ENCODE assay signal across 19 mouse cellular contexts in genomic region chr2:160953131-160953873, GRCm38 (mm10). TPM values are rescaled to one million over a fixed set of nuclear protein-coding genes. Genes with fewer than 3 reads are reported as not detected.
A peak's percentile ranks its signal among the peaks of the same experiment; 100 is the strongest.
DNase-seq lines count a peak whose midpoint lies in the region; ATAC-seq and TF ChIP-seq lines count a peak whose summit lies in the region.
"Had no signal": no experiment of that assay in that cellular context is flagged by ENCODE, and none has a peak within 500 bp of the region (broad histone marks: within the 10 kb centered on the region; RNA-seq: fewer than 3 reads in every experiment).

No protein-coding gene starts in this region.

- DNase-seq in forebrain, embryonic 10.5 days (ENCODE audit: extremely low spot score, low spot score) = no peak
- no peak for DNase-seq in layer of hippocampus, adult 2 months (ENCODE audit: low spot score in 2 of 2)
- DNase-seq in layer of hippocampus, postnatal 36 days = no peak
- DNase-seq in NIH3T3 (ENCODE audit: low read depth) = peak; percentile 19
- no peak for DNase-seq in gastrocnemius, adult 18-20 months (ENCODE audit: low spot score)
- no peak for DNase-seq in kidney, postnatal 10 days
- DNase-seq: adrenal gland, postnatal 25 days; cerebellum, adult 11 months; gastrocnemius, postnatal 25 days; heart, postnatal 36 days; kidney, adult 11 months; lung, adult 2 months; right cerebral cortex, postnatal 14 days; thymus, postnatal 14 days had no signal

- H3K27me3 ChIP-seq in forebrain, embryonic 13.5 days = no peaks in the 10 kb centered on the region
- H3K27me3 ChIP-seq in forebrain, embryonic 10.5 days (ENCODE audit: poor library complexity, severe bottlenecking) = no peaks in the 10 kb centered on the region
- no peaks in the 10 kb centered on the region for H3K27me3 ChIP-seq in limb, embryonic 15.5 days
- H3K27me3 ChIP-seq: neural tube, embryonic 12.5 days had no signal

- TF ChIP-seq CTCF in layer of hippocampus, adult 2 months (conservative IDR thresholded peaks at IDR 0.05) = no peak

- H3K36me3 ChIP-seq in forebrain, embryonic 13.5 days (ENCODE audit: poor library complexity, severe bottlenecking) = peaks cover 89% of the 10 kb centered on the region
- H3K36me3 ChIP-seq in forebrain, embryonic 10.5 days (replicated peaks) = peaks cover 97% of the 10 kb centered on the region
- peaks cover 81% of the 10 kb centered on the region for H3K36me3 ChIP-seq in limb, embryonic 15.5 days

- no peak overlapping the region for H3K9ac ChIP-seq in forebrain, embryonic 13.5 days
- H3K9ac ChIP-seq in limb, embryonic 15.5 days = no peak overlapping the region
- H3K9ac ChIP-seq: neural tube, embryonic 12.5 days had no signal

- peak; percentile 62 for ATAC-seq in forebrain, embryonic 13.5 days
- ATAC-seq in limb, embryonic 15.5 days (ENCODE audit: insufficient number of reproducible peaks, low FRiP score, low TSS enrichment, low read depth) = no peak

- H3K4me2 ChIP-seq in forebrain, embryonic 13.5 days = no peak overlapping the region
- no peak overlapping the region for H3K4me2 ChIP-seq in limb, embryonic 15.5 days
- H3K4me2 ChIP-seq: neural tube, embryonic 12.5 days had no signal

- 72% methylated on average over 7 of the region's 7 CpGs for WGBS in forebrain, embryonic 13.5 days
- 91% methylated on average over 7 of the region's 7 CpGs for WGBS in forebrain, embryonic 10.5 days
- 63% methylated on average over 7 of the region's 7 CpGs for WGBS in limb, embryonic 15.5 days

- 0 out of 2 replicates have a peak overlapping the region, but pooled peaks have one; percentile 19 for H3K27ac ChIP-seq in forebrain, embryonic 13.5 days
- no peak overlapping the region for H3K27ac ChIP-seq in forebrain, embryonic 10.5 days
- H3K27ac ChIP-seq in layer of hippocampus, adult 2 months = peak overlapping the region; percentile 1; the same call in 1 of the 2 replicates
- H3K27ac ChIP-seq in limb, embryonic 15.5 days = peak overlapping the region; percentile 28; the same call in 1 of the 2 replicates
- H3K27ac ChIP-seq: neural tube, embryonic 12.5 days had no signal

- H3K4me3 ChIP-seq in forebrain, embryonic 13.5 days = no peak overlapping the region
- no peak overlapping the region for H3K4me3 ChIP-seq in forebrain, embryonic 10.5 days
- no peak overlapping the region for H3K4me3 ChIP-seq in layer of hippocampus, adult 2 months
- H3K4me3 ChIP-seq in limb, embryonic 15.5 days = no peak overlapping the region
- H3K4me3 ChIP-seq: neural tube, embryonic 12.5 days had no signal

- peaks cover 10% of the 10 kb centered on the region for H3K4me1 ChIP-seq in forebrain, embryonic 13.5 days
- no peaks in the 10 kb centered on the region for H3K4me1 ChIP-seq in forebrain, embryonic 10.5 days
- H3K4me1 ChIP-seq in limb, embryonic 15.5 days = peaks cover 26% of the 10 kb centered on the region
- H3K4me1 ChIP-seq: neural tube, embryonic 12.5 days had no signal

- no peaks in the 10 kb centered on the region for H3K9me3 ChIP-seq in forebrain, embryonic 13.5 days (replicated peaks)
- H3K9me3 ChIP-seq in forebrain, embryonic 10.5 days = no peaks in the 10 kb centered on the region
- no peaks in the 10 kb centered on the region for H3K9me3 ChIP-seq in limb, embryonic 15.5 days
- H3K9me3 ChIP-seq: neural tube, embryonic 12.5 days had no signal

RNA-seq across cellular contexts. Expression of gene Emilin3, which starts 41.2 kb away (rescaled TPM):
- 0.72 and 0.84 TPM in 2 replicates for polyA plus RNA-seq in forebrain, embryonic 13.5 days (2015; fragmentation: Nextera tagmentation; extraction: Ambion mirVana)
- 2.0 and 2.2 TPM in 2 replicates for polyA plus RNA-seq in forebrain, embryonic 10.5 days (2016; fragmentation: Nextera tagmentation; extraction: Ambion mirVana)
- under 1 TPM; 0.28 to 0.29 TPM for total RNA-seq in layer of hippocampus, adult 2 months (2021)
- under 1 TPM in 1 of 2 experiments, not detected in 1; 0.15 TPM for total RNA-seq in layer of hippocampus, postnatal 36 days (2021)
- 47.6 and 54.6 TPM in 2 replicates for polyA plus RNA-seq in limb, embryonic 15.5 days (2015; fragmentation: Nextera tagmentation; extraction: Ambion mirVana)
- under 1 TPM; 0.07 to 0.17 TPM for total RNA-seq in gastrocnemius, adult 18-20 months (2021)
- total RNA-seq: adrenal gland, postnatal 25 days; megakaryocyte, adult 5-6 weeks had no signal
- polyA plus RNA-seq: large intestine, adult 2 months had no signal
